23 mouse cellular contexts compared by ENCODE assay signal in the genomic region with DNA sequence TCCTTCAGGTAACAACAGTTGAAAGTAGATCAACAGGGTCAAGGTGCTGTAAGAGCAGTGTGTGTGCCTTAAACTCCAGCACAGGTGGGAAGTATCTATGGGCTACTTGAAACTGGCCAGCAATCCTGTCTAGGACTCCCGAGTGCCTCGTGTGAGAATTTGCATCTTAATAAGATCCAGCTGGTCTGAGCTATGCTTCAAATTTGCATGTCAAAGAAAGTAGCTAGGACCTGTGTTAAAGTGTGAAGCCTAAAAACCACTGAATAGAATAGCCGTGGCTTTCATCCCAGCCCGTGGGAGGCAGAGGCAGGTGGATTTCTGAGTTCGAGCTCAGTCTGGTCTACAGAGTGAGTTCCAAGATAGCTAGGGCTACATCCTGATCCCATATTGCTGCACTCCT. TPM values are rescaled to one million over a fixed set of nuclear protein-coding genes. Genes with fewer than 3 reads are reported as not detected.
A peak's percentile ranks its signal among the peaks of the same experiment; 100 is the strongest.
DNase-seq lines count a peak whose midpoint lies in the region; ATAC-seq lines count a peak whose summit lies in the region.
"Had no signal": no experiment of that assay in that cellular context is flagged by ENCODE, and none has a peak within 500 bp of the region (broad histone marks: within the 10 kb centered on the region; RNA-seq: fewer than 3 reads in every experiment).

No protein-coding gene starts in this region.

- H3K9me3 ChIP-seq in forebrain, embryonic 14.5 days (replicated peaks; ENCODE audit: control insufficient read depth, low read length), result no peaks in the 10 kb centered on the region
- H3K9me3 ChIP-seq in forebrain, embryonic 15.5 days, result no peaks in the 10 kb centered on the region
- no peaks in the 10 kb centered on the region for H3K9me3 ChIP-seq in midbrain, embryonic 12.5 days
- no peaks in the 10 kb centered on the region for H3K9me3 ChIP-seq in midbrain, embryonic 16.5 days (replicated peaks; ENCODE audit: control insufficient read depth, low read length, poor library complexity, severe bottlenecking)
- H3K9me3 ChIP-seq: embryonic facial prominence, embryonic 12.5 days; heart, embryonic 15.5 days; intestine, embryonic 15.5 days had no signal

- H3K36me3 ChIP-seq in forebrain, embryonic 14.5 days (ENCODE audit: control insufficient read depth, insufficient read depth, low read length), result no peaks in the 10 kb centered on the region
- no peaks in the 10 kb centered on the region for H3K36me3 ChIP-seq in forebrain, embryonic 15.5 days
- H3K36me3 ChIP-seq in midbrain, embryonic 12.5 days, result no peaks in the 10 kb centered on the region
- no peaks in the 10 kb centered on the region for H3K36me3 ChIP-seq in midbrain, embryonic 16.5 days (ENCODE audit: control insufficient read depth, insufficient read depth, low read length)
- H3K36me3 ChIP-seq: embryonic facial prominence, embryonic 12.5 days; heart, embryonic 15.5 days; intestine, embryonic 15.5 days had no signal

- H3K4me2 ChIP-seq in forebrain, embryonic 14.5 days (ENCODE audit: low read length), result no peak overlapping the region
- H3K4me2 ChIP-seq in forebrain, embryonic 15.5 days (replicated peaks), result no peak overlapping the region
- H3K4me2 ChIP-seq in midbrain, embryonic 12.5 days (replicated peaks), result no peak overlapping the region
- H3K4me2 ChIP-seq in midbrain, embryonic 16.5 days (ENCODE audit: low read length), result no peak overlapping the region
- H3K4me2 ChIP-seq: embryonic facial prominence, embryonic 12.5 days; heart, embryonic 11.5 days; heart, embryonic 15.5 days; hindbrain, embryonic 14.5 days; intestine, embryonic 15.5 days had no signal

- DNase-seq in forebrain, embryonic 14.5 days (ENCODE audit: low spot score), result peak; percentile 39
- DNase-seq in R1 (ENCODE audit: low read depth, low spot score), result peak; percentile 95
- no peak for DNase-seq in thymus, postnatal 36 days
- no peak for DNase-seq in ovary, postnatal 36 days (ENCODE audit: low spot score)
- DNase-seq: adrenal gland, adult 8-10 months; adrenal gland, postnatal 36 days; cerebellum, adult 11 months; cerebellum, adult 8-10 months; cerebellum, postnatal 14 days; forebrain, postnatal 0 days; gastrocnemius, postnatal 14 days; heart, adult 2 months; heart, postnatal 14 days had no signal

- H3K9ac ChIP-seq in forebrain, embryonic 14.5 days (ENCODE audit: low read length), result no peak overlapping the region
- no peak overlapping the region for H3K9ac ChIP-seq in forebrain, embryonic 15.5 days (replicated peaks)
- H3K9ac ChIP-seq in midbrain, embryonic 12.5 days (replicated peaks), result no peak overlapping the region
- no peak overlapping the region for H3K9ac ChIP-seq in midbrain, embryonic 16.5 days (ENCODE audit: low read depth, low read length)
- H3K9ac ChIP-seq: embryonic facial prominence, embryonic 12.5 days; forebrain, postnatal 0 days; heart, embryonic 15.5 days; hindbrain, embryonic 14.5 days; intestine, embryonic 15.5 days had no signal

- H3K4me1 ChIP-seq in forebrain, embryonic 14.5 days (ENCODE audit: control insufficient read depth, insufficient read depth, low read length), result no peaks in the 10 kb centered on the region
- H3K4me1 ChIP-seq in forebrain, embryonic 15.5 days, result no peaks in the 10 kb centered on the region
- H3K4me1 ChIP-seq in midbrain, embryonic 12.5 days, result no peaks in the 10 kb centered on the region
- no peaks in the 10 kb centered on the region for H3K4me1 ChIP-seq in midbrain, embryonic 16.5 days (ENCODE audit: control insufficient read depth, insufficient read depth, low read length)
- H3K4me1 ChIP-seq: embryonic facial prominence, embryonic 12.5 days; heart, embryonic 15.5 days; intestine, embryonic 15.5 days had no signal

- no peak overlapping the region for H3K27ac ChIP-seq in forebrain, embryonic 14.5 days (ENCODE audit: low read depth, low read length)
- H3K27ac ChIP-seq in forebrain, embryonic 15.5 days (replicated peaks), result no peak overlapping the region
- H3K27ac ChIP-seq in midbrain, embryonic 12.5 days (replicated peaks), result no peak overlapping the region
- no peak overlapping the region for H3K27ac ChIP-seq in midbrain, embryonic 16.5 days (ENCODE audit: low read length)
- H3K27ac ChIP-seq: embryonic facial prominence, embryonic 12.5 days; heart, adult 2 months; heart, embryonic 15.5 days; hindbrain, embryonic 14.5 days; intestine, embryonic 15.5 days had no signal

- no peaks in the 10 kb centered on the region for H3K27me3 ChIP-seq in forebrain, embryonic 14.5 days (replicated peaks; ENCODE audit: control insufficient read depth, insufficient read depth, low read length)
- H3K27me3 ChIP-seq in forebrain, embryonic 15.5 days, result no peaks in the 10 kb centered on the region
- peaks cover 6% of the 10 kb centered on the region; the same call in 1 of the 2 replicates for H3K27me3 ChIP-seq in midbrain, embryonic 12.5 days
- no peaks in the 10 kb centered on the region for H3K27me3 ChIP-seq in midbrain, embryonic 16.5 days (ENCODE audit: control insufficient read depth, insufficient read depth, low read depth, low read length)
- H3K27me3 ChIP-seq: intestine, embryonic 15.5 days; Patski had no signal

- no peak for ATAC-seq in forebrain, embryonic 14.5 days
- ATAC-seq in forebrain, embryonic 15.5 days (replicated peaks), result no peak
- ATAC-seq in midbrain, embryonic 12.5 days (ENCODE audit: low FRiP score, low read depth), result peak; percentile 55; the same call in 1 of the 2 replicates
- no peak for ATAC-seq in midbrain, embryonic 16.5 days
- ATAC-seq: forebrain, postnatal 0 days; intestine, embryonic 15.5 days; Patski had no signal

- H3K4me3 ChIP-seq in forebrain, embryonic 14.5 days (ENCODE audit: low read depth, low read length), result no peak overlapping the region
- no peak overlapping the region for H3K4me3 ChIP-seq in forebrain, embryonic 15.5 days
- no peak overlapping the region for H3K4me3 ChIP-seq in midbrain, embryonic 12.5 days
- H3K4me3 ChIP-seq in midbrain, embryonic 16.5 days (ENCODE audit: low read depth, low read length), result no peak overlapping the region
- H3K4me3 ChIP-seq: embryonic facial prominence, embryonic 12.5 days; heart, adult 2 months; heart, embryonic 15.5 days; intestine, embryonic 15.5 days had no signal

- WGBS in forebrain, embryonic 14.5 days, result 16% methylated on average over 5 of the region's 5 CpGs
- WGBS in forebrain, embryonic 15.5 days, result 20% methylated on average over 5 of the region's 5 CpGs
- WGBS in midbrain, embryonic 12.5 days, result 37% methylated on average over 5 of the region's 5 CpGs
- WGBS in midbrain, embryonic 16.5 days, result 21% methylated on average over 5 of the region's 5 CpGs

RNA-seq across cellular contexts. Expression of gene Dppa3, which starts 1.7 kb away (rescaled TPM):
- not detected in 2 replicates for polyA plus RNA-seq in forebrain, embryonic 14.5 days (2014; fragmentation: Nextera tagmentation; extraction: Ambion mirVana)
- polyA plus RNA-seq in forebrain, embryonic 15.5 days (2015; fragmentation: Nextera tagmentation; extraction: Ambion mirVana), result not detected in 2 replicates
- polyA plus RNA-seq in midbrain, embryonic 12.5 days (2016; fragmentation: Nextera tagmentation; extraction: Ambion mirVana), result not detected in 2 replicates
- polyA plus RNA-seq in midbrain, embryonic 16.5 days (2015; fragmentation: Nextera tagmentation; extraction: Ambion mirVana), result not detected in 2 replicates
- polyA plus RNA-seq: embryonic facial prominence, embryonic 12.5 days; forebrain, postnatal 0 days; gonadal fat pad, adult 2 months; heart, adult 2 months; heart, embryonic 11.5 days; heart, embryonic 15.5 days; hindbrain, embryonic 14.5 days; intestine, embryonic 15.5 days; Patski had no signal

RNA-seq across cellular contexts. Expression of gene Gdf3, which starts 14.6 kb away (rescaled TPM):
- polyA plus RNA-seq in forebrain, embryonic 14.5 days (2014; fragmentation: Nextera tagmentation; extraction: Ambion mirVana), result not detected in 2 replicates
- not detected in 2 replicates for polyA plus RNA-seq in forebrain, embryonic 15.5 days (2015; fragmentation: Nextera tagmentation; extraction: Ambion mirVana)
- polyA plus RNA-seq in midbrain, embryonic 12.5 days (2016; fragmentation: Nextera tagmentation; extraction: Ambion mirVana), result not detected in 2 replicates
- 0.09 TPM in 1 of 2 replicates, not detected in the other for polyA plus RNA-seq in midbrain, embryonic 16.5 days (2015; fragmentation: Nextera tagmentation; extraction: Ambion mirVana)
- polyA plus RNA-seq: embryonic facial prominence, embryonic 12.5 days; forebrain, postnatal 0 days; heart, adult 2 months; hindbrain, embryonic 14.5 days; Patski had no signal

RNA-seq across cellular contexts. Expression of gene Apobec1, which starts 22.2 kb away (rescaled TPM):
- 3.7 and 4.3 TPM in 2 replicates for polyA plus RNA-seq in forebrain, embryonic 14.5 days (2014; fragmentation: Nextera tagmentation; extraction: Ambion mirVana)
- 4.5 and 4.9 TPM in 2 replicates for polyA plus RNA-seq in forebrain, embryonic 15.5 days (2015; fragmentation: Nextera tagmentation; extraction: Ambion mirVana)
- polyA plus RNA-seq in midbrain, embryonic 12.5 days (2016; fragmentation: Nextera tagmentation; extraction: Ambion mirVana), result 1.7 and 2.8 TPM in 2 replicates
- 0.66 and 1.7 TPM in 2 replicates for polyA plus RNA-seq in midbrain, embryonic 16.5 days (2015; fragmentation: Nextera tagmentation; extraction: Ambion mirVana)

Comparison
In these comparisons a context has a peak if more than half of its experiments do, and no peak if none do; other contexts are left out.
1. DNase-seq: peak in forebrain, embryonic 14.5 days (single experiment) and R1 (single experiment); none in thymus, postnatal 36 days (0 of 2) and ovary, postnatal 36 days (single experiment).